Mouse (Mus musculus) myocyte (in vitro differentiated cells): ENCODE results near the gene Atp2b4.

Source experiments
- CEBPB ChIP-seq: IDR thresholded peaks from 2 replicates; pipeline ENCODE4 v1.6.1; 2011; ENCODE audit warnings: mild to moderate bottlenecking, moderate library complexity; ENCODE audit not compliant: poor library complexity, insufficient read depth, severe bottlenecking
- E2F4 ChIP-seq: IDR thresholded peaks from one replicate; pipeline ENCODE4 v1.6.1; 2011; ENCODE audit warnings: mild to moderate bottlenecking, control low read depth, moderate library complexity; ENCODE audit not compliant: insufficient read depth
- MYOG ChIP-seq, 3 experiments: IDR thresholded peaks; one replicate each; pipeline ENCODE4 v1.6.1; 2011; ENCODE audit warnings: control low read depth in 2 of 3, low read depth in 2 of 3, mild to moderate bottlenecking in 2 of 3; ENCODE audit not compliant: insufficient read length in 2 of 3, control insufficient read depth in 1 of 3, insufficient read depth in 1 of 3
- POLR2A ChIP-seq: IDR thresholded peaks from one replicate; pipeline ENCODE4 v1.6.1; 2011; ENCODE audit warnings: low read depth, mild to moderate bottlenecking, control low read depth, moderate library complexity; ENCODE audit not compliant: insufficient read length
- REST ChIP-seq: IDR thresholded peaks from one replicate; pipeline ENCODE4 v1.6.1; 2011; ENCODE audit warnings: mild to moderate bottlenecking, control low read depth, moderate library complexity; ENCODE audit not compliant: insufficient read depth, insufficient read length
- TCF12 ChIP-seq: IDR thresholded peaks from one replicate; pipeline ENCODE4 v1.6.1; 2011; ENCODE audit warnings: mild to moderate bottlenecking, control low read depth; ENCODE audit not compliant: poor library complexity, insufficient read depth, severe bottlenecking
- USF1 ChIP-seq: IDR thresholded peaks from one replicate; pipeline ENCODE4 v1.6.1; 2011; ENCODE audit warnings: low read depth, mild to moderate bottlenecking, control low read depth, moderate library complexity

- no peak for TF ChIP-seq POLR2A
- TF ChIP-seq CEBPB, result no peak
- TF ChIP-seq USF1, result no peak
- TF ChIP-seq TCF12, result no peak
- TF ChIP-seq MYOG (IDR thresholded peaks at IDR 0.05; ENCODE audit: control insufficient read depth in 1 of 3, insufficient read depth in 1 of 3, insufficient read length in 2 of 3, low read depth in 2 of 3), result no peak
- TF ChIP-seq REST, result no peak
- TF ChIP-seq E2F4, result no peak
These were observed 108.6 kb downstream of the Atp2b4 start for GRCm38 (mm10) chr1:133692195-133692594.
